Mouse (Mus musculus): Measurements from ENCODE around the gene Ccs. TPM values are rescaled to one million over a fixed set of nuclear protein-coding genes. Genes with fewer than 3 reads are reported as not detected.
"Not testable (repeated sequence)": the region's sequence is repeated elsewhere in the genome, so short reads cannot be mapped to it uniquely, and the experiment has no call there.

Ccs gene
- 10 to 100 TPM; 19.9 to 24.5 TPM for total RNA-seq (2021)
- long read RNA-seq, experiment 1, transcript Ccs-201 (8 exons, 1,067 nt) = major isoform, 15 of 21 reads
- long read RNA-seq, experiment 1, partial matches to known transcripts = 4 of 21 reads
- long read RNA-seq, experiment 1, other reads (novel, unspliced or antisense) = 0 of 21 reads
- long read RNA-seq, experiment 2, transcript Ccs-201 (8 exons, 1,067 nt) = major isoform, 18 of 22 reads
- long read RNA-seq, experiment 2, partial matches to known transcripts = 1 of 22 reads
- long read RNA-seq, experiment 2, other reads (novel, unspliced or antisense) = 2 of 22 reads

- intact Hi-C loops (cut with DNase I) = no loop called here
- peak; percentile 96 for DNase-seq
Measured at GRCm38 (mm10) chr19:4839149-4839548, at the start of gene Ccs, which contains the start of gene Ccdc87. Ccs (minus strand) TSS chr19:4839332. Ccdc87 (plus strand) TSS chr19:4839366.

- no peak for DNase-seq
- intact Hi-C loops (cut with DNase I) = no loop called here
Measured at GRCm38 (mm10) chr19:4883961-4884360, 44.8 kb upstream of the Ccs start.

GRCm38 (mm10) chr19:4879324-4879703 is 40.2 kb upstream of the Ccs start:
- DNase-seq = no peak
- intact Hi-C loops (cut with DNase I) = no loop called here

GRCm38 (mm10) chr19:4878405-4879323 is 39.5 kb upstream of the Ccs start, which contains the start of gene Zdhhc24:
Zdhhc24 (plus strand) TSS chr19:4878668.
- intact Hi-C loops (cut with DNase I) = no loop called here
- peak; percentile 93 to 96 for DNase-seq

- peak; percentile 61 to 66 for DNase-seq
- intact Hi-C loops (cut with DNase I) = no loop called here
Measured at GRCm38 (mm10) chr19:4877785-4878184, 38.7 kb upstream of the Ccs start, which contains the start of gene Actn3. Actn3 (minus strand) TSS chr19:4877909.

GRCm38 (mm10) chr19:4876755-4877154 is 37.6 kb upstream of the Ccs start:
- intact Hi-C loops (cut with DNase I) = no loop called here
- DNase-seq = no peak

- intact Hi-C loops (cut with DNase I) = no loop called here
- DNase-seq = no peak
Measured at GRCm38 (mm10) chr19:4876241-4876640, 37.1 kb upstream of the Ccs start.

- DNase-seq; intact Hi-C loops (cut with DNase I): not testable (repeated sequence)
Measured at GRCm38 (mm10) chr19:4874613-4875012, 35.5 kb upstream of the Ccs start.

- intact Hi-C loops (cut with DNase I) = no loop called here
- DNase-seq = no peak
Measured at GRCm38 (mm10) chr19:4865147-4865546, 26.0 kb upstream of the Ccs start.

- intact Hi-C loops (cut with DNase I) = no loop called here
- no peak for DNase-seq
Measured at GRCm38 (mm10) chr19:4863048-4863447, 23.9 kb upstream of the Ccs start.

- intact Hi-C loops (cut with DNase I) = no loop called here
- no peak for DNase-seq
Measured at GRCm38 (mm10) chr19:4859081-4859480, 19.9 kb upstream of the Ccs start.

- intact Hi-C loops (cut with DNase I) = no loop called here
- DNase-seq = no peak
Measured at GRCm38 (mm10) chr19:4855951-4856350, 16.8 kb upstream of the Ccs start.

- no peak for DNase-seq
- intact Hi-C loops (cut with DNase I) = no loop called here
Measured at GRCm38 (mm10) chr19:4855470-4855820, 16.3 kb upstream of the Ccs start.

- intact Hi-C loops (cut with DNase I) = no loop called here
Measured at GRCm38 (mm10) chr19:4854552-4855469, 15.7 kb upstream of the Ccs start, which contains the start of gene Ctsf. Ctsf (plus strand) TSS chr19:4855130.

GRCm38 (mm10) chr19:4850281-4850680 is 11.1 kb upstream of the Ccs start:
- intact Hi-C loops (cut with DNase I) = no loop called here
- no peak for DNase-seq

More at GRCm38 (mm10) chr19:4854552-4855469, 15.7 kb upstream of the Ccs start, which contains the start of gene Ctsf:
- peak; percentile 86 to 91 for DNase-seq

GRCm38 (mm10) chr19:4849800-4850199 is 10.7 kb upstream of the Ccs start:
- DNase-seq = no peak
- intact Hi-C loops (cut with DNase I) = loop anchor here (10.0 kb wide), 1 partner anchor 355 kb away; the partner anchor contains the start of gene 2010003K11Rik

- intact Hi-C loops (cut with DNase I) = loop anchor here (1.0 to 10.0 kb wide), 2 partner anchors 92 to 353 kb away; partner anchors contain the start of gene 2010003K11Rik
- no peak for DNase-seq
Measured at GRCm38 (mm10) chr19:4847490-4847889, 8.4 kb upstream of the Ccs start.

- intact Hi-C loops (cut with DNase I) = loop anchor here (10.0 kb wide), 1 partner anchor 351 kb away; the partner anchor contains the start of gene 2010003K11Rik
- no peak for DNase-seq
Measured at GRCm38 (mm10) chr19:4845846-4846245, 6.7 kb upstream of the Ccs start.

- no peak for DNase-seq
- intact Hi-C loops (cut with DNase I) = loop anchor here (5.0 to 10.0 kb wide), 2 partner anchors 210 to 348 kb away; partner anchors contain the start of gene 2010003K11Rik
Measured at GRCm38 (mm10) chr19:4842611-4843010, 3.5 kb upstream of the Ccs start.

- intact Hi-C loops (cut with DNase I) = loop anchor here (5.0 to 10.0 kb wide), 2 partner anchors 209 to 346 kb away; partner anchors contain the start of gene 2010003K11Rik
- no peak for DNase-seq
Measured at GRCm38 (mm10) chr19:4840848-4841247, 1.7 kb upstream of the Ccs start.

Data from gastrocnemius, postnatal 36 days (tissue).